Mouse (Mus musculus) activated CD4-positive, CD25-positive, alpha-beta regulatory T cell, adult 4 months (primary cell): Measurements from ENCODE around the gene Clasp2. TPM values are rescaled to one million over a fixed set of nuclear protein-coding genes. Genes with fewer than 3 reads are reported as not detected.
A peak's percentile ranks its signal among the peaks of the same experiment; 100 is the strongest.
"Not testable (repeated sequence)": the region's sequence is repeated elsewhere in the genome, so short reads cannot be mapped to it uniquely, and the experiment has no call there.

ENCODE experiments used
- ATAC-seq: one replicate; pipeline ENCODE4 v1.8.0; 2017
- polyA plus RNA-seq, 2 experiments: library from polyadenylated mRNA; unstranded; fragments of 100-300 nt; shearing (Covaris generic); gene quantifications; one replicate each; pipeline ENCODE4 v1.2.1; 2017

Gene Clasp2
- polyA plus RNA-seq, 2 experiments from 2014 or later: 8.5 to 10.3 TPM

- no peak for ATAC-seq
Measured at GRCm38 (mm10) chr9:113755888-113756719, 14.8 kb downstream of the Clasp2 start.

GRCm38 (mm10) chr9:113758472-113758871 lies 17.2 kb downstream of the Clasp2 start:
- ATAC-seq: no peak

GRCm38 (mm10) chr9:113759684-113760083 lies 18.4 kb downstream of the Clasp2 start:
- ATAC-seq: no peak

GRCm38 (mm10) chr9:113762389-113762788 lies 21.1 kb downstream of the Clasp2 start:
- no peak for ATAC-seq

GRCm38 (mm10) chr9:113763123-113763522 lies 21.9 kb downstream of the Clasp2 start:
- ATAC-seq: no peak

- peak; percentile 43 for ATAC-seq
Measured at GRCm38 (mm10) chr9:113770640-113771039, 29.4 kb downstream of the Clasp2 start.

- ATAC-seq: no peak
Measured at GRCm38 (mm10) chr9:113780863-113781262, 39.6 kb downstream of the Clasp2 start.

GRCm38 (mm10) chr9:113782362-113783005 lies 41.2 kb downstream of the Clasp2 start:
- ATAC-seq: no peak

GRCm38 (mm10) chr9:113783674-113784073 lies 42.4 kb downstream of the Clasp2 start:
- no peak for ATAC-seq

GRCm38 (mm10) chr9:113789283-113789682 lies 48.0 kb downstream of the Clasp2 start:
- ATAC-seq: not testable (repeated sequence)

- ATAC-seq: no peak
Measured at GRCm38 (mm10) chr9:113792651-113793512, 51.6 kb downstream of the Clasp2 start.

GRCm38 (mm10) chr9:113793513-113793905 lies 52.2 kb downstream of the Clasp2 start:
- no peak for ATAC-seq

- ATAC-seq: no peak
Measured at GRCm38 (mm10) chr9:113793966-113794365, 52.7 kb downstream of the Clasp2 start.

- ATAC-seq: no peak
Measured at GRCm38 (mm10) chr9:113797206-113797605, 55.9 kb downstream of the Clasp2 start.

- no peak for ATAC-seq
Measured at GRCm38 (mm10) chr9:113800671-113801070, 59.4 kb downstream of the Clasp2 start.

GRCm38 (mm10) chr9:113802734-113803133 lies 61.5 kb downstream of the Clasp2 start:
- no peak for ATAC-seq

GRCm38 (mm10) chr9:113803751-113804150 lies 62.5 kb downstream of the Clasp2 start:
- ATAC-seq: no peak

- no peak for ATAC-seq
Measured at GRCm38 (mm10) chr9:113805359-113805758, 64.1 kb downstream of the Clasp2 start.

GRCm38 (mm10) chr9:113811327-113811726 lies 70.1 kb downstream of the Clasp2 start:
- no peak for ATAC-seq

GRCm38 (mm10) chr9:113811957-113812670 lies 70.8 kb downstream of the Clasp2 start:
- ATAC-seq: peak; percentile 80

- no peak for ATAC-seq
Measured at GRCm38 (mm10) chr9:113812671-113813001, 71.4 kb downstream of the Clasp2 start.

- no peak for ATAC-seq
Measured at GRCm38 (mm10) chr9:113813086-113813485, 71.8 kb downstream of the Clasp2 start.
